Mouse (Mus musculus): ENCODE data around the gene Slc7a14. TPM values are rescaled to one million over a fixed set of nuclear protein-coding genes. Genes with fewer than 3 reads are reported as not detected.

Gene Slc7a14
- polyA plus RNA-seq (2016; fragmentation: Nextera tagmentation; extraction: Ambion mirVana): 0.92 and 1.1 TPM in 2 replicates

DNA sequence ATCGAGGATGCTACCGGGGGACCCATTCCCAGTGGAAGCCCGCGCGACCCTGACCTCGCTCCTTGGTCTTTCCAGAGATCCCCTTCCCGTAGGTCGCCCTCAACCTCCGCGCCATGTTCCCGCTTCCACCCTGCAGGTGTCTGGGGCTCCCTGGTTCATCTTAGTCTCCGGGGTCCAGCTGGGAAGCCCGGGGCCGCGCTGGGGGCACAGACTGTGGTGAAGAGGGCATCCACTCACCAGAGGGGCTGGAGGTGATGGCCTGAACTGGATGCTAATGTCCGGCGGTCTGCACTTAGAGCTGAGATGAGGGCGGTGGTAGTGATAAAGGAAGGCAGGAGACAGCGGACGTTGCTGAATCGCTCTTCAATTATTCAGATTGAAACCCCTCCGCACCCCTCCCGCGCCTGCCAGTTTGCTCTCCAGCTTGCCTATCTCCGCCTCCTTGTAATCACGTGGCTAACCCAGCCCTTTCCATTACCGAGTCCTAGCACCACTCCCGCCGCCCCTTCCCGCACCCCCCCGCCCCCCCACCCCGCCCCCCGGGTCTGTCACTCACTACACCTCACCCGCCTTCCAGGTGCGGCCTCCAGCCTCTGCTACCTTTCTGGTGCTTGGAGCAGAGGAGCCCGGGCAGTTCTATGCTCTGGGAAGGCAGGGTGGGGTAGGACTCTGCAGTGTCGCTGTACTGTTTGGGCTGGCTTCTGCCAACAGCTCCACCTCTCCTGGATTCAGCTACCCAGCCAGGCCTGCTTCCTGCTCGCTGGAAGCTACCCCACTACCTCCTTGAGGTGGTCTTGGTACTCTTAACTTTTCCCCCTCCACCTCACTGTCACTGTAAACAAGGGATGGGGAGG lies at the start of gene Slc7a14:
Gene Slc7a14 (minus strand): TSS at position 445 of the 854 bp plus-strand sequence.
- peak within 1 kb of the TSS; percentile 83 for H3K4me2 ChIP-seq
- ATAC-seq (ENCODE audit: low FRiP score): peak; percentile 91
- peak within 1 kb of the TSS; percentile 57 for H3K9ac ChIP-seq
- H3K9me3 ChIP-seq: no peaks in the 10 kb centered on the region
- WGBS: under 1% methylated on average over 24 of the region's 38 CpGs
- no peaks in the 10 kb centered on the region for H3K36me3 ChIP-seq (replicated peaks)
- peaks cover 8% of the 10 kb centered on the region for H3K4me1 ChIP-seq
- H3K27ac ChIP-seq: no peak within 1 kb of the TSS
- peak within 1 kb of the TSS; percentile 51 for H3K4me3 ChIP-seq (replicated peaks)
- H3K27me3 ChIP-seq: peaks cover 38% of the 10 kb centered on the region

DNA sequence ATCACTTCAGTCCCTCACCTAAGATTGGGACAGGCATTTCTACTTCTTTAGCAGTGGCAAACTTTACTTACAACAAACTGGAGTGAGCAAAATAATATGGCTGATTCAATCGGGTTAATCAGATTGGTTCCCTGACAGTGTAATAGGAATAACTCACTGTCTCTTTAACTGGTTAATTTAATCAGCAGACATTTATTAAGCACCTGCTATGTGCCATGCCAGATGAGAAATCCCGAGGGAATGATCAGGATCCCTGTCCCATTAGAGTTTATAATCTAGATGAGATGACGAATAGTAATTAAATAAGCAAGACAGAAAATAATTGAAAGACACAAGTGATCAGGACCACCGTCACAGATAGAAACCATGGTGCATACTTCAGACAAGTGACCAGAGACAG lies 36.4 kb upstream of the Slc7a14 start:
- H3K27me3 ChIP-seq: no peaks in the 10 kb centered on the region
- WGBS: 81% methylated on average over 4 of the region's 4 CpGs
- no peak overlapping the region for H3K4me3 ChIP-seq (replicated peaks)
- ATAC-seq (ENCODE audit: low FRiP score): no peak
- no peak overlapping the region for H3K4me2 ChIP-seq
- H3K36me3 ChIP-seq (replicated peaks): no peaks in the 10 kb centered on the region
- no peak overlapping the region for H3K27ac ChIP-seq
- H3K9ac ChIP-seq: no peak overlapping the region
- H3K4me1 ChIP-seq: no peaks in the 10 kb centered on the region
- H3K9me3 ChIP-seq: no peaks in the 10 kb centered on the region

DNA sequence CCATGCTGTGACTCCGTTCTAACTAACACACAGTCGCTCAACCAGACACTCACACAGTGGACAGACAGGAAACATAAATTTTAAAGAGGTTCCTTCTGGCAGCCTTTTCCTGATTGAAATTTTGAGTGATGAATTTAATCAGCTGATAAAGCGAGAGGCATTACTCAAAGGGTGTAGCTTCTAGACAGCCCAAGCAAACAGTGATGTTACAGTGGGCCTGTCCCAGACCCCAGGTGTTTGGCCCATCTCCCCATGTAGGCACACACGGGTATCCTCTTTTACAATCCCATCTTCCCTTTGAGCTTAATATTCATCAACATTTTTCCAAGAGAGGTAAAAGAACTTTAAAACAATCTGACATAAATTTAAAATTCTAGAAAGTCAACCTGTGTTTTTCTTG lies 35.6 kb upstream of the Slc7a14 start:
- Histone ChIP-seq H3K27ac (no peak overlapping the region), H3K9ac (no peak overlapping the region), H3K4me3 (replicated peaks) (no peak overlapping the region), H3K4me2 (no peak overlapping the region), H3K27me3 (no peaks in the 10 kb centered on the region), H3K9me3 (no peaks in the 10 kb centered on the region), H3K4me1 (no peaks in the 10 kb centered on the region), H3K36me3 (replicated peaks) (no peaks in the 10 kb centered on the region)
- ATAC-seq (ENCODE audit: low FRiP score): no peak
- WGBS: 94% methylated on average over 4 of the region's 4 CpGs

DNA sequence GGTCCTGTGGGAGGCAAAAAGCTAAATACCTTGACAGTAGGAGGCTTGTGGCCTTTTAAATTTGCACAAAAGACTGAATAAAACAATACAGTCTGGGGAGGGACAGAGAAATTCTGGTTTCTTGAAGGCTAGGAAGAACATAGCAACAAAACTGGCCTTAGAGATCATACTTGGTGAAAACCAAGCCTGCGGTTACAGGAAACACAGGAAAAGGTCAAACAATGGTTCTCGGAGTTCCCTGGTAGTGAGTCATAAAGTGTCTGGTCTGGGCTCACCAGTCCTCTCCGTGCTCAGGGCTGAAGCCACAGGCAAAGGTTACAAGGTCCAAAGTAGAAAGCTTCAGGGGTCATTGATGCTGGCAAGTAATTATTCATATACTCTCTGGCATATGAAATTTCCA lies 29.1 kb upstream of the Slc7a14 start:
- no peak overlapping the region for H3K9ac ChIP-seq
- H3K27me3 ChIP-seq: no peaks in the 10 kb centered on the region
- ATAC-seq (ENCODE audit: low FRiP score): no peak
- no peaks in the 10 kb centered on the region for H3K36me3 ChIP-seq (replicated peaks)
- 81% methylated on average over 3 of the region's 3 CpGs for whole genome bisulfite sequencing
- no peaks in the 10 kb centered on the region for H3K9me3 ChIP-seq
- no peaks in the 10 kb centered on the region for H3K4me1 ChIP-seq
- no peak overlapping the region for H3K4me2 ChIP-seq
- H3K4me3 ChIP-seq (replicated peaks): no peak overlapping the region
- no peak overlapping the region for H3K27ac ChIP-seq

DNA sequence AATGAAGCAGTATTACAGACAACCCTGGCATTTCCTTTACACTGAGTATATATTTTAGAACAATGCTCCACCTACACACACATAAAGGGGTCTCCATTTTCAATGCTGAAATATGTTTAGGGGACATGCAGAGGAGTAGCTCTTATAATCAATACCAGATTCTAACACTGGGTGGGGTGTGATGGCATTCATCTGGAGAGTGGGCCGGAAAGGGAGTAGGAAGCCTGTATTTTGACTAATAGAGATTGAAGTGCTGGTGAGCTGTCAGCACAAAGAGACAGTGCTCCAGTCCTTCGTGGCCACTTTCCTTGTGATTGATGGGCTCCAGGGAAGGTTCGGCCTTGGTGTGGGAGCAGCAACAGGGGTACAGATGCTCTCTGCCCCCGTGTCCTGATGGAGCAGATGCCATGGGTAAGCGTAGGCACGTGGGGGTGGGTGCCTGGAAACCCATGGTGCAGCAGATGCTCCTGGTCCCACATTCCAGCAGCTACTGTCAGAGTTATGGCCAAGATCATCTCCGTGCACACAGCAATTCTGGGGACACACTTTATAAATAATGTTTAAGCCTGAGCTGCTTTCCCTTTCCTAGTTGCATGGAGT lies 18.2 kb upstream of the Slc7a14 start:
- Histone ChIP-seq H3K9ac (no peak overlapping the region), H3K27me3 (no peaks in the 10 kb centered on the region), H3K9me3 (no peaks in the 10 kb centered on the region), H3K36me3 (replicated peaks) (no peaks in the 10 kb centered on the region), H3K4me2 (no peak overlapping the region), H3K27ac (no peak overlapping the region), H3K4me3 (replicated peaks) (no peak overlapping the region), H3K4me1 (no peaks in the 10 kb centered on the region)
- no peak for ATAC-seq (ENCODE audit: low FRiP score)
- WGBS: 82% methylated on average over 7 of the region's 7 CpGs

DNA sequence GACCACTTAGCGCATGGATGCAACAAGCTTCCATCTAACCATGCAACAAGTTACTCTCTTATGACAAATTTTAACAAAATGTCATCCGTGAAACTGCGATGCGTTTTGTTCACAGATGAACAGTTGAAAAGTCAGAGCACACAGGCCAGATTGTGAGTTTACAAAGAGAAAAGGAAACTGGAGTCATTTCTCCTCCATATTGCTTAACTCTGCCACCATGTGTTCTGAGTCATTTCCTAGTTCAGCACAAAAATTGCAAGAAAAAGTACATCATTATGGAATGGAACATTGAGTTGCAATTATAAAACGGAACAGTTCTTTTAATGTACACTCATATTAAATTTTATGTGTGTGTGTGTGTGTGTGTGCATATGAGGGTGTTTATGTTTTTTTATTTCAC lies 17.6 kb upstream of the Slc7a14 start:
- H3K9ac ChIP-seq: no peak overlapping the region
- no peaks in the 10 kb centered on the region for H3K9me3 ChIP-seq
- no peak overlapping the region for H3K4me2 ChIP-seq
- no peak for ATAC-seq (ENCODE audit: low FRiP score)
- no peaks in the 10 kb centered on the region for H3K36me3 ChIP-seq (replicated peaks)
- WGBS: 96% methylated on average over 5 of the region's 5 CpGs
- H3K27me3 ChIP-seq: no peaks in the 10 kb centered on the region
- H3K4me1 ChIP-seq: no peaks in the 10 kb centered on the region
- no peak overlapping the region for H3K4me3 ChIP-seq (replicated peaks)
- H3K27ac ChIP-seq: no peak overlapping the region

DNA sequence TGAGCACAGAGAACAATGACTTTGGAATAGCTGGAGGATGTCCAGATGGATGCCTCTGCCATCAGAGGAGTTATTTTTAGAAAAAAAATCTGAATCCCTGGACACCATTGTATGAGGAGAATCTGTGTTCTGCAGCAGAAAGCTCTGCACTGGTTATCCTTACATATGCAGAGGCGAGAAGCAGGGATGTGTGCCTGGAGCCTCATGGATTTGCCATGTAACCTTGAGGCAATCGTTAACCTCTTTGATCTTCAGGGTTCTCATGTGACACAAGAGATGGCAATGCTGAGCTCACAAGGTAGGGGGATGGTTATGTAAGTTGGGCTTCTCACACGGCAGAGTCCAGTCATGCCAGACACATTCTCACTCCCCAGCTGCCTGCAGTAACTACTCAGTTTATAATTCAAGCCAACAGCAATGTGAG lies 14.1 kb upstream of the Slc7a14 start:
- 69% methylated on average over 3 of the region's 3 CpGs for WGBS
- no peaks in the 10 kb centered on the region for H3K4me1 ChIP-seq
- no peak overlapping the region for H3K27ac ChIP-seq
- ATAC-seq (ENCODE audit: low FRiP score): no peak
- H3K27me3 ChIP-seq: no peaks in the 10 kb centered on the region
- H3K36me3 ChIP-seq (replicated peaks): no peaks in the 10 kb centered on the region
- no peak overlapping the region for H3K4me2 ChIP-seq
- H3K4me3 ChIP-seq (replicated peaks): no peak overlapping the region
- H3K9me3 ChIP-seq: no peaks in the 10 kb centered on the region
- no peak overlapping the region for H3K9ac ChIP-seq

DNA sequence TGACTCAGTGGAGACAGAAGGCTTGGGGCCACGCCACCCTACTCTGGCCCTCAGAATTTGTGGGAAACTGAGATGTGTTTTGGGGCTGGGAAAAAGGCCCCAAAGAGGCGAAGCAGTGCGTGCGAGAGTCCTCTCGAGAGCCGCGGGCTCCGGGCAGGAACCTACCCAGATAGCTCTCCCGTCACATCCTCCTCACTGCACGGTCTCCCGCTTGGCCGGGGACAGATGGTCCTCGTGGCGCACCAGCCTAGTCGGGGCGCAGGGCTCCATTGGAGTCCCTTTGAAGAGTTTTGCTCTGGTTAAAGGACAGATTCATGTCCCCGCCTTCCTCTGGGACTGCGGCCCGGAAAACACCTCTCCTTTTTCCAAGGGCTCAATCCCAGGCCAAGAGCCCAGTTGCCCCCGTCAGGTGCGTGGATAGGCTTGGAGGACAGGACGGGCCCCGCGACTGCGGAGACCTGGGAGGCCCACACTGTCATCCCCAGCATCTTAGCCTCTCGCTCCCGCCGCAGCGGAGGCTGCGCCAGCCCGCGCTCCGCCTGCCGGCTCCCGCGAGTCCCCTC lies 726 bp downstream of the Slc7a14 start:
- WGBS: 1% methylated on average over 36 of the region's 36 CpGs
- Histone ChIP-seq H3K4me2 (peak overlapping the region; percentile 83), H3K9me3 (no peaks in the 10 kb centered on the region), H3K27ac (no peak overlapping the region), H3K36me3 (replicated peaks) (no peaks in the 10 kb centered on the region), H3K27me3 (peaks cover 38% of the 10 kb centered on the region), H3K4me3 (replicated peaks) (peak overlapping the region; percentile 51), H3K4me1 (peaks cover 8% of the 10 kb centered on the region), H3K9ac (peak overlapping the region; percentile 57)
- ATAC-seq (ENCODE audit: low FRiP score): peak; percentile 81

DNA sequence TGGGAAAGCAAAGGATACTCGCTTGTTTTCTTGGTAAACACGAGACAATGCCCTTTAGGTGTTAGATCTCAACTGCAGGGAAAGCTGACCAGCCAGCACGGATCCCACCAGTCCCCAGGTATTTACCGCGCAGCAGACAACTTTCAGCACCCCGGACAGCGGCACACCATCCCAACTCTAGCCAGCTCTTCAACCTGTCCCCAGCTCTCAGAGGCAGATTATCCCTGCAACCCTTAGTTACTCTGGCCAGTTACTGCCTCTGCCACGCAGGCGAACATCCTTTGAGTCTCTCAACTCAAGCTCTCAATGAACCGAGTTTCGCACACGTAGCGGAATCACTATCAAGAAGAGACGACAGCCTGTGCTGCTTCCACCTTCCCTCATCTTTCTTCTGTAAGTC lies 1.3 kb downstream of the Slc7a14 start:
- 3% methylated on average over 14 of the region's 14 CpGs for WGBS
- Histone ChIP-seq H3K4me1 (peaks cover 8% of the 10 kb centered on the region), H3K4me3 (replicated peaks) (peak overlapping the region; percentile 51), H3K27ac (no peak overlapping the region), H3K4me2 (peak overlapping the region; percentile 83), H3K9ac (no peak overlapping the region), H3K27me3 (peaks cover 38% of the 10 kb centered on the region), H3K9me3 (no peaks in the 10 kb centered on the region), H3K36me3 (replicated peaks) (no peaks in the 10 kb centered on the region)
- no peak for ATAC-seq (ENCODE audit: low FRiP score)

DNA sequence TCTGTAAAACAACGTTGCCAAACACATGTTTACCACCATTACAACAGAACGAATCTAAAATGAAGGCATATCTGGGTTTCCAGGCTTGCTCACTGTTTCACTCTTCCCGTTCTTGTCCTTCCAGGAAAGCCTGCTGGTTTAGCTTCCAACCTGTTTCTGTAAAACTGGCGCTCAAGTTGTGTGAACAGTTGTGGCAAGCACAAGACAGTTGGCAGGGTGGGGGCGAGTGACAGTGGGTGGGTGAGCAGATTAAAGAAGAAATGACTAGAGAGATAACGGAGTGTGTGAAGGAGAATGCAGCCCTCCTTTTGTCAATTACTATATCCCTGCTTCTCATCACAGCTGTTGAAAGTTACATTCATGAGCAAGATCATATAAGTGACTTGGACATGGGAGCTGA lies 2.2 kb downstream of the Slc7a14 start:
- Histone ChIP-seq H3K27ac (no peak overlapping the region), H3K9ac (no peak overlapping the region), H3K4me2 (no peak overlapping the region), H3K4me3 (replicated peaks) (no peak overlapping the region), H3K4me1 (peaks cover 8% of the 10 kb centered on the region), H3K27me3 (peaks cover 38% of the 10 kb centered on the region), H3K36me3 (replicated peaks) (no peaks in the 10 kb centered on the region), H3K9me3 (no peaks in the 10 kb centered on the region)
- no peak for ATAC-seq (ENCODE audit: low FRiP score)
- 78% methylated on average over 6 of the region's 6 CpGs for WGBS

DNA sequence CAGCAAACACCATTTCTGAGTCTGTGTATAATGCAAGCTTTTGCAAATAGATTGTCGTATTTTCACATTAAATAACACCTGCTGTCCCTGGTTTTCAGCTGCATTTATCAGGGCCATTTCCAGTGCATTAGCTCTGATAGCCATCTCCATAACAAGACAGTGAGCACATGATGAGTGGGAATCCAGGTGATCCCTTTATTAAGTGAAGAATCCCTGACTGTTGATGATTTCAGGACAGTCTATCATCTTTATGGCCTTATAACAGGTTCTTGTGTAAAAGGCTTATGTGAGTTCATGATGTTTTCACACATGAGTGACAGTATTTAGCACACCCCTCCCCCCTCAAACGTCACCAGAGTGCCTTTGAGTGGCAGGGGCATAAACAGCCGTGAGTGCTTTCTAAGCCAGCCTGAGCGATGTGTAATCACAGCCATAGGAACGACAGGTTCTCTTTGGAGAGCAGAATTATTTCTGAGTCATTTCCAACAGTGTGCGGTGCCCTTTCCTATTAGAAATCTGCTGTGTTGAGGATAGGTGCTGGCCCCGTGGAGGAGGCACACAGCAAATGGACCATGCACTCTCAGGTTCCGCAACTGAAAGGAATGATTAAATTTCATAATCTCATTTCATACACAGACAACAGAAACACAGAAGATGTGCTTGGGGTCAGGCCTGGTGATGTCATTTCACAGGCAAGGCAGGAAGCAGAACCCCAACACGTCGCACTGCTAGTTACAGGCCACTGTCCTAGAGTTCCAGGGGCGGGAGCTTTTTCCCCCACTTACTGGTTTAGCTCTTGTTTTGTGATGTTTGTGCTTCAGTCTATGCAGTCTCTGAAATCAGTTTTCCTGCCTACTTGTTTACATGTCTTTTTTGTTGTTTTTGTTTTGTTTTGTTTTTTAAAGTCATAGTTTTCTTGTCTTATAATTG lies 18.2 kb downstream of the Slc7a14 start:
- H3K9ac ChIP-seq: no peak overlapping the region
- H3K36me3 ChIP-seq (replicated peaks): no peaks in the 10 kb centered on the region
- H3K9me3 ChIP-seq: no peaks in the 10 kb centered on the region
- no peak overlapping the region for H3K4me3 ChIP-seq (replicated peaks)
- H3K27me3 ChIP-seq: no peaks in the 10 kb centered on the region
- peak; percentile 74 for ATAC-seq (ENCODE audit: low FRiP score)
- 64% methylated on average over 11 of the region's 11 CpGs for WGBS
- no peaks in the 10 kb centered on the region for H3K4me1 ChIP-seq
- H3K27ac ChIP-seq: no peak overlapping the region
- H3K4me2 ChIP-seq: no peak overlapping the region

DNA sequence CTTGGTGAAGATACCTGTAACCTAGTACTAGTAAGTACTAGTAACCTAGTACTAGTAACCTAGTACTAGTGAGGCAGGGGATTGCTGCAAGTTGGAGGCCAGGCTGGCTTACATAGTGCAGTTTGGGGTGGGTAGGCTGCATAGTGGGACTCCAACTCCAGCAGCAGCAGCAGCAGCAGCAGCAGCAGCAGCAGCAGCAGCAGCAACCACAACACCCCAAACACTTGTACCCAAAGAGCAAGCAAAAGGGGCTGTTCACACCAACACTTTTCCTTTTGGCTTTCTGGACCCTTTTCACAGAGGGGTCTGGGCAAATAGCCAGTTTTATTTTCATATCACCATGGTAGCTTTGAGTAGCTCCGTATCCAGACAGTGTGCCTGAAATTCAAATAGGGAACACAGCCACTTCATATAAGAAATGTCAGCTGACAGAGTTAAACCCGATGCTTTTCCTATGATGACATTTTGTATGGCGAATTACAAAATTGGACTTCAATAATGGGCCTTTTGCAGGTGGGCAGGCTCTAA lies 22.7 kb downstream of the Slc7a14 start:
- H3K4me3 ChIP-seq (replicated peaks): no peak overlapping the region
- H3K27ac ChIP-seq: no peak overlapping the region
- H3K9ac ChIP-seq: no peak overlapping the region
- H3K4me2 ChIP-seq: no peak overlapping the region
- H3K36me3 ChIP-seq (replicated peaks): no peaks in the 10 kb centered on the region
- no peaks in the 10 kb centered on the region for H3K27me3 ChIP-seq
- H3K4me1 ChIP-seq: 0 out of 2 replicates have a peak, but pooled peaks cover 3% of the 10 kb centered on the region
- no peaks in the 10 kb centered on the region for H3K9me3 ChIP-seq
- ATAC-seq (ENCODE audit: low FRiP score): no peak
- WGBS: 79% methylated on average over 3 of the region's 3 CpGs
